Mouse (Mus musculus): Measurements from ENCODE around the gene 2200002D01Rik.

DNA sequence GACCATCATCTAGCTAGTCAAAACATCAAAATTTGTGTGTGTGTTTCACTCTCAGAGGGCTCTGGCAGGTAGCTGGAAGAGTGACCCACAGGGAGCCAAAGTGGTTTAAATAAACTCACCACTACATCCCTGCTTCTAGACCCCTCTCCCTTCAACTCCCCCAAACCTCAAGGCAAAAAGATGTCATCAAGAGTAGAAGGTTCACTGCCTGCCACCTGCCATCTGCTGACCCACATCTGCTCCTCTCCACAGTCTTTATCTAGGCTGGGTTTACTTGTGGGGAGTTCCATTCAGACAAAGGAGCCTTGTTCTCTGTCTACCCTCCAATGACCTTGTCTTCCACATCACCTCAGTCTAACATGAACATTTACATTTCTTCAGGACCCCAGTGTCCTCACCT lies 31.0 kb upstream of the 2200002D01Rik start:
- TF ChIP-seq CTCF (IDR thresholded peaks at IDR 0.05; ENCODE audit: borderline replicate concordance, extremely low read depth, insufficient read depth, insufficient read length) (no peak), POLR2A (IDR thresholded peaks at IDR 0.05; ENCODE audit: borderline replicate concordance, extremely low read depth, insufficient read depth, insufficient read length, poor library complexity, severe bottlenecking) (no peak)

Data from brain, embryonic 14.5 days (tissue).